Mouse (Mus musculus): ENCODE data around the gene Stat5b. TPM values are rescaled to one million over a fixed set of nuclear protein-coding genes. Genes with fewer than 3 reads are reported as not detected.

Stat5b gene
- polyA plus RNA-seq, 1 experiment from 2014 or later: 31.4 TPM

DNA sequence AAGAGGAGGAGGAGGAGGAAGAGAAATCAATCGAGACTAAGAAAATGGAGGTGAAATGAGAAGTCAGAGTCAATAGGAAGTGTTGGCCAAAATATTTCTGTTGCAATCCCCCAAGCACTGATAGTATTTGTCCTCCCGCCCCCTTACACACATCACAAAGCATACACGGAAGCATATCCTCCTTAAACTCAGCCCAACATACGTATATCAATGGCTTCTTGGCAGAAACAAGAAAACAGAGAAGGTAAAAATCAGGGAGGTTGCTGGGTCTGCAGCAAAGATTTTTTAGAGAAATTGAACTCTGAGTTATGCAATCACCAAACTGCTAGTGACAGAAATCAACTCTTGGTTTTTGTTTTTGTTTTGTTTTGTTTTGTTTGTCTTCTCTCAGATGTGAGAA is 2.4 kb downstream of the Stat5b start:
- no peak overlapping the region for H3K27ac ChIP-seq (replicated peaks in 1 of 2; ENCODE audit: control insufficient read depth in 1 of 2, insufficient read depth in 1 of 2, low read depth in 2 of 2, low read length in 2 of 2)
- H3K27me3 ChIP-seq (ENCODE audit: control insufficient read depth, insufficient read depth, low read length): no peaks in the 10 kb centered on the region; the same call in 1 of the 2 replicates
- H3K4me2 ChIP-seq (ENCODE audit: low read length): peak overlapping the region; percentile 94
- no peak for ATAC-seq (ENCODE audit: insufficient number of reproducible peaks, insufficient read depth, low FRiP score, low read depth)
- H3K36me3 ChIP-seq (ENCODE audit: control insufficient read depth, insufficient read depth, low read length): no peaks in the 10 kb centered on the region
- H3K4me3 ChIP-seq (ENCODE audit: control insufficient read depth in 1 of 2, insufficient read depth in 1 of 2, low read depth in 1 of 2, low read length in 2 of 2): no peak overlapping the region
- peaks cover 4 to 26% of the 10 kb centered on the region in 2 experiments; a peak in 3 of 4 replicates for H3K4me1 ChIP-seq (ENCODE audit: control insufficient read depth in 2 of 2, insufficient read depth in 2 of 2, low read length in 2 of 2)
- no peak overlapping the region for H3K9ac ChIP-seq (ENCODE audit: low read length)
- WGBS: 61% methylated on average over 4 of the region's 4 CpGs
- H3K9me3 ChIP-seq (ENCODE audit: control insufficient read depth, low read length): no peaks in the 10 kb centered on the region

GRCm38 (mm10) chr11:100847572-100847971 is 3.0 kb downstream of the Stat5b start:
- Histone ChIP-seq H3K9me3 (ENCODE audit: control insufficient read depth, low read length) (no peaks in the 10 kb centered on the region), H3K9ac (ENCODE audit: low read length) (no peak overlapping the region), H3K36me3 (ENCODE audit: control insufficient read depth, insufficient read depth, low read length) (no peaks in the 10 kb centered on the region), H3K27me3 (ENCODE audit: control insufficient read depth, insufficient read depth, low read length) (no peaks in the 10 kb centered on the region), H3K4me2 (ENCODE audit: low read length) (no peak overlapping the region), H3K4me1 (ENCODE audit: control insufficient read depth in 2 of 2, insufficient read depth in 2 of 2, low read length in 2 of 2) (peaks cover 4 to 26% of the 10 kb centered on the region in 2 experiments; a peak in 3 of 4 replicates), H3K27ac (replicated peaks in 1 of 2; ENCODE audit: control insufficient read depth in 1 of 2, insufficient read depth in 1 of 2, low read depth in 2 of 2, low read length in 2 of 2) (no peak overlapping the region), H3K4me3 (ENCODE audit: control insufficient read depth in 1 of 2, insufficient read depth in 1 of 2, low read depth in 1 of 2, low read length in 2 of 2) (no peak overlapping the region)
- 95% methylated on average over 4 of the region's 4 CpGs for WGBS
- ATAC-seq (ENCODE audit: insufficient number of reproducible peaks, insufficient read depth, low FRiP score, low read depth): no peak

GRCm38 (mm10) chr11:100845793-100846192 is 4.7 kb downstream of the Stat5b start:
- H3K9me3 ChIP-seq (ENCODE audit: control insufficient read depth, low read length): no peaks in the 10 kb centered on the region
- H3K27ac ChIP-seq (replicated peaks in 1 of 2; ENCODE audit: control insufficient read depth in 1 of 2, insufficient read depth in 1 of 2, low read depth in 2 of 2, low read length in 2 of 2): no peak overlapping the region
- no peak for ATAC-seq (ENCODE audit: insufficient number of reproducible peaks, insufficient read depth, low FRiP score, low read depth)
- no peaks in the 10 kb centered on the region for H3K27me3 ChIP-seq (ENCODE audit: control insufficient read depth, insufficient read depth, low read length)
- peaks cover 0 to 23% of the 10 kb centered on the region in 2 experiments; a peak in 3 of 4 replicates for H3K4me1 ChIP-seq (ENCODE audit: control insufficient read depth in 2 of 2, insufficient read depth in 2 of 2, low read length in 2 of 2)
- no peaks in the 10 kb centered on the region for H3K36me3 ChIP-seq (ENCODE audit: control insufficient read depth, insufficient read depth, low read length)
- no peak overlapping the region for H3K4me3 ChIP-seq (ENCODE audit: control insufficient read depth in 1 of 2, insufficient read depth in 1 of 2, low read depth in 1 of 2, low read length in 2 of 2)
- no peak overlapping the region for H3K9ac ChIP-seq (ENCODE audit: low read length)
- H3K4me2 ChIP-seq (ENCODE audit: low read length): no peak overlapping the region
- WGBS: 83% methylated on average over 6 of the region's 6 CpGs

GRCm38 (mm10) chr11:100844121-100844520 is 6.4 kb downstream of the Stat5b start:
- no peaks in the 10 kb centered on the region for H3K27me3 ChIP-seq (ENCODE audit: control insufficient read depth, insufficient read depth, low read length)
- WGBS: 82% methylated on average over 4 of the region's 4 CpGs
- no peak overlapping the region for H3K27ac ChIP-seq (replicated peaks in 1 of 2; ENCODE audit: control insufficient read depth in 1 of 2, insufficient read depth in 1 of 2, low read depth in 2 of 2, low read length in 2 of 2)
- H3K4me3 ChIP-seq (ENCODE audit: control insufficient read depth in 1 of 2, insufficient read depth in 1 of 2, low read depth in 1 of 2, low read length in 2 of 2): no peak overlapping the region
- H3K36me3 ChIP-seq (ENCODE audit: control insufficient read depth, insufficient read depth, low read length): no peaks in the 10 kb centered on the region
- no peak overlapping the region for H3K9ac ChIP-seq (ENCODE audit: low read length)
- ATAC-seq (ENCODE audit: insufficient number of reproducible peaks, insufficient read depth, low FRiP score, low read depth): no peak
- no peaks in the 10 kb centered on the region for H3K9me3 ChIP-seq (ENCODE audit: control insufficient read depth, low read length)
- H3K4me1 ChIP-seq (ENCODE audit: control insufficient read depth in 2 of 2, insufficient read depth in 2 of 2, low read length in 2 of 2): peaks cover 2 to 21% of the 10 kb centered on the region in 2 experiments; a peak in 3 of 4 replicates
- no peak overlapping the region for H3K4me2 ChIP-seq (ENCODE audit: low read length)

- no peaks in the 10 kb centered on the region for H3K27me3 ChIP-seq (ENCODE audit: control insufficient read depth, insufficient read depth, low read length)
- H3K4me3 ChIP-seq (ENCODE audit: control insufficient read depth in 1 of 2, insufficient read depth in 1 of 2, low read depth in 1 of 2, low read length in 2 of 2): no peak overlapping the region
- H3K9ac ChIP-seq (ENCODE audit: low read length): no peak overlapping the region
- WGBS: 93% methylated on average over 8 of the region's 8 CpGs
- no peak overlapping the region for H3K4me2 ChIP-seq (ENCODE audit: low read length)
- peaks cover 2 to 12% of the 10 kb centered on the region in 2 experiments; a peak in 3 of 4 replicates for H3K4me1 ChIP-seq (ENCODE audit: control insufficient read depth in 2 of 2, insufficient read depth in 2 of 2, low read length in 2 of 2)
- no peaks in the 10 kb centered on the region for H3K9me3 ChIP-seq (ENCODE audit: control insufficient read depth, low read length)
- H3K36me3 ChIP-seq (ENCODE audit: control insufficient read depth, insufficient read depth, low read length): no peaks in the 10 kb centered on the region
- no peak overlapping the region for H3K27ac ChIP-seq (replicated peaks in 1 of 2; ENCODE audit: control insufficient read depth in 1 of 2, insufficient read depth in 1 of 2, low read depth in 2 of 2, low read length in 2 of 2)
- ATAC-seq (ENCODE audit: insufficient number of reproducible peaks, insufficient read depth, low FRiP score, low read depth): no peak
These were observed 7.4 kb downstream of the Stat5b start for GRCm38 (mm10) chr11:100843070-100843669.

- Histone ChIP-seq H3K27ac (replicated peaks in 1 of 2; ENCODE audit: control insufficient read depth in 1 of 2, insufficient read depth in 1 of 2, low read depth in 2 of 2, low read length in 2 of 2) (no peak overlapping the region), H3K27me3 (ENCODE audit: control insufficient read depth, insufficient read depth, low read length) (no peaks in the 10 kb centered on the region), H3K36me3 (ENCODE audit: control insufficient read depth, insufficient read depth, low read length) (no peaks in the 10 kb centered on the region), H3K4me3 (ENCODE audit: control insufficient read depth in 1 of 2, insufficient read depth in 1 of 2, low read depth in 1 of 2, low read length in 2 of 2) (no peak overlapping the region), H3K4me2 (ENCODE audit: low read length) (no peak overlapping the region), H3K4me1 (ENCODE audit: control insufficient read depth in 2 of 2, insufficient read depth in 2 of 2, low read length in 2 of 2) (peaks cover 2 to 6% of the 10 kb centered on the region in 2 experiments; a peak in 2 of 4 replicates), H3K9me3 (ENCODE audit: control insufficient read depth, low read length) (0 out of 2 replicates have a peak, but pooled peaks cover 4% of the 10 kb centered on the region), H3K9ac (ENCODE audit: low read length) (no peak overlapping the region)
- 87% methylated on average over 7 of the region's 7 CpGs for WGBS
- no peak for ATAC-seq (ENCODE audit: insufficient number of reproducible peaks, insufficient read depth, low FRiP score, low read depth)
These were observed 8.5 kb downstream of the Stat5b start for GRCm38 (mm10) chr11:100842025-100842424.

DNA sequence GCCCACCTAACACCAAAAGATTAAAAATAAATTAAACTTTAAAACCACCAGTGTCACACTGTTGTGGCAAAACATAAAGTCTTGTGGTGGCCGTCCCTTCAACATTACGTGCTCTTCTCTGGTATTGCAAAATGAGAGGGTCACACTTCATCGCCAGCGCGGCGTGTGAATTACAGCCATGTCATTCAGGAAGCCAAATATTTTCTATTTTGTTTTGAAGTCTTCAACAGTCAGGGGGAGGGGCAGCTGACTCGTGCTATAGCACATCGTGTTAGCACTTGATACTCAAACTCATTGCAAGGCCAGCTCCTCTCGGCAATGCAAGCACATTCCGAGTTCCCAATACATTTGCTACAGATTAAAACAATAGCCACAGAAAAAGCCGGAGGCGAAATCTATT is 9.7 kb downstream of the Stat5b start:
- WGBS: 58% methylated on average over 12 of the region's 12 CpGs
- Histone ChIP-seq H3K9me3 (ENCODE audit: control insufficient read depth, low read length) (0 out of 2 replicates have a peak, but pooled peaks cover 4% of the 10 kb centered on the region), H3K4me1 (ENCODE audit: control insufficient read depth in 2 of 2, insufficient read depth in 2 of 2, low read length in 2 of 2) (peaks cover 2 to 6% of the 10 kb centered on the region in 2 experiments; a peak in 2 of 4 replicates), H3K27me3 (ENCODE audit: control insufficient read depth, insufficient read depth, low read length) (no peaks in the 10 kb centered on the region), H3K36me3 (ENCODE audit: control insufficient read depth, insufficient read depth, low read length) (no peaks in the 10 kb centered on the region), H3K9ac (ENCODE audit: low read length) (peak overlapping the region; percentile 25; the same call in 1 of the 2 replicates), H3K27ac (replicated peaks in 1 of 2; ENCODE audit: control insufficient read depth in 1 of 2, insufficient read depth in 1 of 2, low read depth in 2 of 2, low read length in 2 of 2) (peak overlapping the region in 1 of 2 experiments; percentile 41; a peak in 2 of 4 replicates), H3K4me2 (ENCODE audit: low read length) (0 out of 2 replicates have a peak overlapping the region, but pooled peaks have one; percentile 8), H3K4me3 (ENCODE audit: control insufficient read depth in 1 of 2, insufficient read depth in 1 of 2, low read depth in 1 of 2, low read length in 2 of 2) (no peak overlapping the region)
- no peak for ATAC-seq (ENCODE audit: insufficient number of reproducible peaks, insufficient read depth, low FRiP score, low read depth)

All from heart, embryonic 14.5 days (tissue).